Mouse (Mus musculus): ENCODE measurements around the gene Nrip3.
A peak's percentile ranks its signal among the peaks of the same experiment; 100 is the strongest.

Gene Nrip3

GRCm38 (mm10) chr7:109767575-109768350 is 14.1 kb downstream of the Nrip3 start:
- DNase-seq = no peak

- DNase-seq = no peak
Measured at GRCm38 (mm10) chr7:109764009-109764408, 17.8 kb downstream of the Nrip3 start.

GRCm38 (mm10) chr7:109756291-109756690 is 25.5 kb downstream of the Nrip3 start:
- no peak for DNase-seq

- DNase-seq = no peak
Measured at GRCm38 (mm10) chr7:109754034-109754433, 27.8 kb downstream of the Nrip3 start.

GRCm38 (mm10) chr7:109752008-109752925 is 29.6 kb downstream of the Nrip3 start, which contains the start of gene Tmem9b:
Tmem9b (minus strand) TSS chr7:109752875.
- DNase-seq = peak; percentile 87

- no peak for DNase-seq
Measured at GRCm38 (mm10) chr7:109751427-109752007, 30.3 kb downstream of the Nrip3 start.

GRCm38 (mm10) chr7:109747747-109748146 is 34.1 kb downstream of the Nrip3 start:
- no peak for DNase-seq

GRCm38 (mm10) chr7:109741703-109742102 is 40.1 kb downstream of the Nrip3 start:
- no peak for DNase-seq

- no peak for DNase-seq
Measured at GRCm38 (mm10) chr7:109741060-109741459, 40.8 kb downstream of the Nrip3 start.

- DNase-seq = no peak
Measured at GRCm38 (mm10) chr7:109739822-109740370, 41.9 kb downstream of the Nrip3 start.

- DNase-seq = no peak
Measured at GRCm38 (mm10) chr7:109734806-109735205, 47.0 kb downstream of the Nrip3 start.

GRCm38 (mm10) chr7:109731626-109732025 is 50.2 kb downstream of the Nrip3 start, which contains the start of gene Ascl3:
Ascl3 (minus strand) TSS chr7:109731726.
- DNase-seq = no peak

GRCm38 (mm10) chr7:109723697-109724096 is 58.1 kb downstream of the Nrip3 start, which contains the start of gene BC051019:
BC051019 (minus strand) TSS chr7:109723850.
- DNase-seq = no peak

- DNase-seq = no peak
Measured at GRCm38 (mm10) chr7:109723114-109723513, 58.7 kb downstream of the Nrip3 start.

- DNase-seq = peak; percentile 29
Measured at GRCm38 (mm10) chr7:109722618-109723017, 59.2 kb downstream of the Nrip3 start.

- DNase-seq = peak; percentile 29
Measured at GRCm38 (mm10) chr7:109719286-109719685, 62.5 kb downstream of the Nrip3 start.

GRCm38 (mm10) chr7:109713434-109713982 is 68.3 kb downstream of the Nrip3 start:
- no peak for DNase-seq

GRCm38 (mm10) chr7:109712198-109712597 is 69.6 kb downstream of the Nrip3 start:
- DNase-seq = no peak

GRCm38 (mm10) chr7:109710069-109710468 is 71.8 kb downstream of the Nrip3 start:
- DNase-seq = no peak

GRCm38 (mm10) chr7:109708961-109709382 is 72.9 kb downstream of the Nrip3 start:
- DNase-seq = no peak
